ENCODE assay signal across 18 mouse cellular contexts in the genomic region with DNA sequence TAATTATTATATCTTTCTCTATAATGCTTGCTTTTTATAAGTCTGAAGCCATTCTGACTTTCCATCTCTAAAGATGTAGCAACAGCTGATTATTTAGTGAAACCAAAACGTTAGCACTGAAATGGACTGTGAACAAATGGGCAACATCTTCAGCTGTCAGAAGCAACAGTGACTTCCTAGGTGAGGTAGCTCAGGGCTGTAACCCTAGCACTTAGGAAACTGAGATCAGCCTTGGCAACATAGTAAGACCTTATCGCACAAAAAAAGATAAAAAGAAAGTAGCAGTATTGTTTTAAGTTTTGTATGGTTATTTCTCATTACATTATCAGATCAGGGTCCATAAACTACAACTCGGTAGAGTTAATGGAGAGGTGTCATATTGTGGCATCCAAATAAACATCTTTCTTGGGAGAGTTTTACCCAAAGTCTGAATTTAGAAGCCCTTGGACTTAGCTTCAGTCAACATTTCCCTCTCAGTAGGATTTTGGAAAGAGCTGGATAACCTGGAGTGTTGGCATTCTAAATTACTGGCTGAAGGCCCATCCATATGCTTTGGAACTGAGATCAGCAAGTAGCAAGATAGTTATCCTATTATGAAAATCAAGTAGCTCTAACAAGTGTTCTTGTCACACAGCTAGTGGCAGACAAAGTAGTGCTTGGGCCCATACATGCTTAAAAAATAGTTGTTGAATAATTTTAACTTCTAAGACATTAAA. TPM values are rescaled to one million over a fixed set of nuclear protein-coding genes. Genes with fewer than 3 reads are reported as not detected.
DNase-seq lines count a peak whose midpoint lies in the region; ATAC-seq lines count a peak whose summit lies in the region.
"Had no signal": no experiment of that assay in that cellular context is flagged by ENCODE, and none has a peak within 500 bp of the region (broad histone marks: within the 10 kb centered on the region; RNA-seq: fewer than 3 reads in every experiment).

No protein-coding gene starts in this region.

- intact Hi-C loops in left cerebral cortex, postnatal 25 days (cut with DNase I) = no loop called here

- ATAC-seq in cerebellum, adult (ENCODE audit: insufficient number of reproducible peaks, low FRiP score, low TSS enrichment) = peak; percentile 97
- ATAC-seq: CD4-positive, CD25-positive, alpha-beta regulatory T cell, adult 4 months; forebrain, embryonic 15.5 days; intestine, embryonic 15.5 days had no signal

- DNase-seq in cerebellum, postnatal 4 days (ENCODE audit: low spot score in 2 of 2) = no peak
- DNase-seq in cerebellum, adult 11-12 months = peak; percentile 89
- DNase-seq in cerebellum, adult 9-10 months = peak; percentile 97
- peak; percentile 79 to 85 for DNase-seq in cerebellum, postnatal 25 days
- DNase-seq in testis, postnatal 14 days (ENCODE audit: low spot score) = no peak
- DNase-seq in left cerebral cortex, postnatal 25 days (ENCODE audit: low spot score in 2 of 2) = no peak
- no peak for DNase-seq in thymus, postnatal 4 days
- DNase-seq: adrenal gland, postnatal 10 days; B cell, adult 2 months; embryo, embryonic 11 days; heart, adult 18-20 months; heart, postnatal 10 days; heart, postnatal 4 days; kidney, adult 18-20 months had no signal

RNA-seq across cellular contexts. Expression of a gene that starts 13.7 kb away (rescaled TPM):
- total RNA-seq in left cerebral cortex, postnatal 25 days (2021) = 10 to 100 TPM; 35.5 to 37.6 TPM

RNA-seq across cellular contexts. Expression of a gene that starts 45.3 kb away (rescaled TPM):
- 10 to 100 TPM; 43.6 to 48.1 TPM for total RNA-seq in left cerebral cortex, postnatal 25 days (2021)

Comparison
In these comparisons a context has a peak if more than half of its experiments do, and no peak if none do; other contexts are left out.
1. DNase-seq: peak in cerebellum, adult 11-12 months (single experiment), cerebellum, adult 9-10 months (single experiment) and cerebellum, postnatal 25 days (2 of 2); none in cerebellum, postnatal 4 days (0 of 2), testis, postnatal 14 days (single experiment), left cerebral cortex, postnatal 25 days (0 of 2) and thymus, postnatal 4 days (single experiment).